Mouse (Mus musculus) bone marrow, adult 2 months (tissue): Measurements from ENCODE around the gene Nefh.

Experiments used
- CTCF ChIP-seq: fragments of 200-500 bp; IDR thresholded peaks from 2 replicates; pipeline ENCODE4 v1.5.1; 2011; ENCODE audit warnings: low read length, control low read depth; ENCODE audit not compliant: control insufficient read depth, insufficient read depth
- POLR2A ChIP-seq: fragments of 200-500 bp; IDR thresholded peaks from 2 replicates; pipeline ENCODE4 v1.6.1; 2011; ENCODE audit warnings: low read depth, mild to moderate bottlenecking, control low read depth, low read length, borderline replicate concordance; ENCODE audit not compliant: control insufficient read depth

DNA sequence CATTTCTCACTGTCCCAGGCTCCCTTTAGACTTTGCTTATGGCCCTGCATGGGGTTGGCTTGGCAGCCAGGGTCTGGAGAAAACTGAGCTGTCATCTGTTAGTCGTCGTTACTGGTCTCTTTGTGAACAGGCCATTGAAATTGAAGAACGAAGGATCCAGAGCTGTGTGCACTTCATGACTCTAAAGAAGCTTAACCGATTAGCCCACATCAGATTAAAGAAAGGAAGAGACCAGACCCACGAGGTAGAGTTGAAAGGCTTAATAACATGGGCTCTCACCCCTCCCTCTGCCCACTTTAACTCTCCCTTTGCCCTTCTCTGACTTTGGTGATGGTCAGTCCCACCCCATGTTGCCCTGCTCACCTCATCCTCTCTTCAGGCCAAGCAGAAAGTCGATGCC, 45.9 kb downstream of the Nefh start:
- TF ChIP-seq CTCF (no peak), POLR2A (no peak)
